Mouse (Mus musculus) left cerebral cortex, adult 11 months (tissue): ENCODE measurements around the gene Slc38a2.

ENCODE experiments used
- DNase-seq: peaks from one replicate; pipeline ENCODE4 v3.0.0; 2022; ENCODE audit warnings: low spot score

The Slc38a2 gene

DNA sequence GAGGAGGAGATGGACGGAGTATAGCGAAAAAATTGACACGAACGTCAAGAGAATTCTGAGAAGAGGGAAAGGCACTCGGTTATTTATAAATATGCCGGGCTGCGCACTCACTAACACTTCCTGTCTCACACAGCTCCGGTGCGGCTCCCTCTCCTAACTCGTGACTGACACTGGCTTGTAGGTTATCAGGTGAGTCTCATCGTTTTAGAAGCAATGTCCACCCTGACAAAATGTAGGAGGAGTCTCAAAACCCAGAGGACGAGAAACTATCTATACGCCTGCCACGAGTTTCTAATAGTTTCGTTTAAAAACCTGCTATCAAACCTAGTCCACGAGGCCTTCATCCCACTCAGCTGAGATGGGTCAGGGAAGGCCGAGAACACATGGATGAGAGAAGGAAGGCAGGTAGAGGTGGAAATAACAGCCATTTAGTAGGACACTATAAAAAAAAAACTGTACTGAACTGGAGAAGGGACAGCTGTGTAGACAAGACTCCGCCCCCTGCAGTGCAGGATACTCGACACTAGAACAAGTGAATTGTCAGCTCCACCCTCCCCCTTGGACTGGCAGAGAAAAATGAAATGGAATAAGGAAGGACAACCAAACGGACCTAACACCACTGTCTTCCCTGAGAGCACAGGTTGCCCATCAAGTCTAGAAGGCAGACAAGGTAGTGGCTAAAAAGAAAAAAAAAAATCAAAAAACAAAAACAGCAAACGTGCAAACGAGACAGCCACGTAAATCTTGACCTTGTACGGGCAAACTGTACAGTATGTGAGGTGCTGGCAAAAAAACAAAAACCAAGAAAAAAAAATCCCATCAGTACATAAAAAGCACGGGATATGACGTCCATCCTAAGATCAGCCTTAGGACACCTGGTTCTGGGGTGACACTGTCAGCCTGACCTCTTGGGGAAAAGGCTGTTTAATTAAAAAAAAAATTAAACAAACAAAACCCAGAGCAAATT is 3.8 kb downstream of the Slc38a2 start:
- no peak for DNase-seq

DNA sequence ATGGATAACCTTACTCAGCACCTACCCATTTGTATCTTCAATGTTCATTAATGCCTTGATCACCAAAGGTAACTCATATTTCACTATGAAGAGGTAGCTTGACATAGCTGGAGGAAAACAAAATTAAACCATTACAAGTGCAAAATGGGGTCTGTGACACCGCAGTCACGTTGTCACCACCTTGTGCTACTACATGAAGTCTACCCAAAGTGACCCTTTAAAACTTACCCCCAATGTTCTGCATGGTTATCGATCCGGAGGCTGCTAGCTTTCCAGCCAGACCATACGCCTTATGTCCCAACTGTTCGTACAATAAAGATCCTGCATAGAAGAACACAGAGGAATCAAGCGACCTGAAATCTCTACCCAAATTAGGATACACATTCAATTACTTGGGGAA is 4.5 kb downstream of the Slc38a2 start:
- DNase-seq: no peak

DNA sequence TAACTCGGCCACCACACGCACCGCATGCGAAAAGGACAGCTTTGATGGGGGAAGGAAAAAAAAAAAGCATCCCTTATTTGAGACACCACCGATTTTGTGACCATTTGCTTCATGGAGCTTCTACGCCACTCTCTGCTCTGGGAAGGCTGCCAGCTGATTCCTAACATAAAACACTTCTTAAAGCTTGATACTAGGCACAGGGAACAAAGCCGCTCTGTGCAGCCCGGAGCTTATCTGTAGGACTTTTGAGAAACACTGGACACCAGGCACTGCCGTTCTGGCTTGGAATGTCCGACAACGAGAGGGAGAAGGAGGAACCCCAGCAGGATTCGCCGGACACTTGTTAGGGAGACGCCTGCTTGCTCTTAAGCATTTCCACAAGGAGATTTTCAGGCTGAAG is 5.8 kb downstream of the Slc38a2 start:
- peak; percentile 50 for DNase-seq

DNA sequence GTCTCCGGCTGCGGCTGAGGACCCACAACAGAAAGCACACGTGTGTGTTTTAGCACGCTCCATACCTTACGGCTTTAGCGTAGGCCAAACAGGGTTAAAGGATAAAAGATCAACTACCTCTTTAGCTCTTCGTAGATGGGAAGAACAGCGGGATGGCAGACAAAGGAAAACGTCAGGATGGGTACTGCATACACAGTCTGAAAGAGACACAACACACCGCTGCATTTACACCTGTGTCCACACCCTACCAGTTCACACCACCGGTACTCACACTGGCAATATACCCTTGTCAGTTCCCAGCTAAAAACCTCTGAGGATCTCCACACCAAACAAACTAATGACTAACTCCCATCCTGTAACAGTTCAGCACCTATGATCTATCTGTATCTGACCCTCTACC is 7.1 kb downstream of the Slc38a2 start:
- no peak for DNase-seq

DNA sequence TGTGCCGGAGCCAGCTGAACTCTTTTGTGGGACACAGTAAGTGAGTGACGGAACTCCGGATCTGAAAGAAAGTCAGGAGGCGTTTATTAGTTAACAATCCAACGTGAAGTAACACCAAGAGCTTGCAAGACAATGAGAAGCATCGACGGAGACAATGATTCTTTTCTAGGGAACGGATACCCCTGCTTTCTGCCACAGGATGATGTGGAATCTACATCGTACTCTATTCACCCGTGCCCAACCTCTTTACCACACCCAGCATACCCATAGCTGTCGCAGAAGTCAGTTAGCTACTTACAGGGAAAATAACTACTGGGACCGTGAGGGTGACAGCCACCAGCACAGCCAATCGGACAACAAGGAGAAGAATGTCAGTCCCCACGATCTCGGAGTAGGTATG is 8.1 kb downstream of the Slc38a2 start:
- no peak for DNase-seq

DNA sequence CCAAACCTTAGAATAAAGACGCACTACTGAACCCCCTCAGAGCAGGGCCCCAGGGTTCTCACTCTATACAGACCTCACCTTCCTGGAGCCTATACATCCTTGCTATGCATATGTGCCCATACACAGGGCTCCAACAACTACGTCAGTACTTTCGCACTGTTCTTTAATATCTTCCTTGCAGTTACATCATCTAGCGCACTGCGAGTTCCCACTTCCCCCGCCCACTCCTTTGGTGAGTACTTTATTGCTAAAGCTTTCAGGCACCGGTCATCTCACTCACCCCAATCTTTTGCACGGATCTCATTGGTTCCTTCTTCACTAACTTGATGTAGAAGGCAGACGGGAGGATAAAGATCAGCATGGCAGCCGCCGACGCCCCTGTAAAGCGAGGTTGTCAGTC is 8.7 kb downstream of the Slc38a2 start:
- no peak for DNase-seq

DNA sequence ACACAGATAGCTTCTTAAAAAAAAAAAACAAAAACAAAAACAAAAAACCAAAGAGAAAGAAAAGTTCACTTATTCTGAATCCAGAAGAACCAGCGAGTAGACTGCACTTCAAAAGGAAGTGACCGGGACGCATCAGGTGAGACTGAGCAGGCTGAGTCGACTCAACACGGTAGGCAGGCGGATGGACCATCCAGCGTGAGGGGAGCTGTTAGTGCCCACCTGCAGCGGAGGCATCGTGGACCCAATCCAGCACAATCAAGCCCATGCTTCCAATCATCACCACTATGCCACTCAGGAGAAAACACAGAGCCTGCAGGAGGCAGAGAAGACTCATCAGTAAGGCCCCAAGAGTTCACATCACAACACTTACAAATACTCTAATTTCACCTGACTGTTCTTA is 9.6 kb downstream of the Slc38a2 start:
- DNase-seq: no peak

DNA sequence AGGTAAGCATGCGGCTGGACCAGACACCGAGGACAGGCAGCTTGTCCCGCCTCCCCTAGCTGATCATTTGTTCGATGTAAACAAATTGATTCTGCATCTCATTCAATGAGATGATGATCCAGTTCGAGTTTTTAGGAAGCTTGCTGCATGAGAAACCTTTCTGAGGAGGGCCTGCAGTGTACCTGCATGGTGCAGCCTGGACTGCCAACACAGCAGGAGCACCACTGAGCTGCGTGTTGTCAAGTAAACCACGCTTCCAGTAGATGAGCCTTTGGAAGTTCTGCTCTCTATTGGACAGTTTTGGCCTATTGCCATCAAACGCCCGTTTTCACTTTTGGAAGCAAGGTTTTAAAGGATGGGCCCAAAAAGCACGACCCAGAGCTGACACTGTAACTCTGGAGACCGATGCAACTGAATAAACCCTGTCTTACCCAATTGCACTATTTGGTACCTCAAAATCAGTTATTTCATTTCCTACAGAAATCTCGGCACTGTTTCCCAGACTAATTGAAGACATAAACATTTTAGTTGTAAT is 10.7 kb downstream of the Slc38a2 start:
- no peak for DNase-seq

DNA sequence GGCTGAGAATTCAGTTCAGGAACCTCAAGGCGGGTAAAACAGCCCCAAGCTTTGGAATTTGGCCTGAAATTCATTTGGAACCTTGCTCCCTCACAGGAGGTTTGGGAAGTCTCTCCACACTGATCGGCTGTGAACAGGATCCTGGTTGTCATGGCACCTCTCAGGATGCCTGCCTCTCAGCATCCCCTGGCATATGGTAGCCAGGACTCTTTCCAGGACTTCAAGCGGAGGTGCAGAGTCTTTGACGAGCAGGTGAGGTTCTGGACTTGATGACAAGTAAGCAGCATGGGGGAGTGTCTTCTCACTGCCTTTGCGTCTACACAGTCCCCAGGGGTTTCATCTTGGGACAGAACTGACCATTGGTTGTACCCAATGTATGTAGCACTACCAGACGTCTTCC is 11.5 kb downstream of the Slc38a2 start:
- no peak for DNase-seq

DNA sequence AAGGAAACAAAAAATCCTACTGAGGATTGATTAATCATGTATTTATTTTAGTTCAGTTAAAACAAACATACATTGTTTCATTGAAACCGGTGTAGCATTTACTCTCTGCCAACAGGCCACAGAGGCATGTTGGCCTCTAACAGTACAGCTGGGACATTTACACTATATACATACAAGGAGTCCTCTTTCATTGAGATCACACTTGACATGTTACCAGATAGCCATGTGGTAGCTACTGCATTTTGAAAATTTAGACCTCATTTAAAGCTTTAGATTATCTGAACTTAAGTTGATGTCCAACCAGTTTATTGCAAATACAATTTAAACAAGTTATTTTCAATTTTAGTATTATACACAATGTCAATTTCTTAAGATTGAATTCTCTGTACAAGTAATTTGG is 12.2 kb downstream of the Slc38a2 start:
- DNase-seq: no peak

DNA sequence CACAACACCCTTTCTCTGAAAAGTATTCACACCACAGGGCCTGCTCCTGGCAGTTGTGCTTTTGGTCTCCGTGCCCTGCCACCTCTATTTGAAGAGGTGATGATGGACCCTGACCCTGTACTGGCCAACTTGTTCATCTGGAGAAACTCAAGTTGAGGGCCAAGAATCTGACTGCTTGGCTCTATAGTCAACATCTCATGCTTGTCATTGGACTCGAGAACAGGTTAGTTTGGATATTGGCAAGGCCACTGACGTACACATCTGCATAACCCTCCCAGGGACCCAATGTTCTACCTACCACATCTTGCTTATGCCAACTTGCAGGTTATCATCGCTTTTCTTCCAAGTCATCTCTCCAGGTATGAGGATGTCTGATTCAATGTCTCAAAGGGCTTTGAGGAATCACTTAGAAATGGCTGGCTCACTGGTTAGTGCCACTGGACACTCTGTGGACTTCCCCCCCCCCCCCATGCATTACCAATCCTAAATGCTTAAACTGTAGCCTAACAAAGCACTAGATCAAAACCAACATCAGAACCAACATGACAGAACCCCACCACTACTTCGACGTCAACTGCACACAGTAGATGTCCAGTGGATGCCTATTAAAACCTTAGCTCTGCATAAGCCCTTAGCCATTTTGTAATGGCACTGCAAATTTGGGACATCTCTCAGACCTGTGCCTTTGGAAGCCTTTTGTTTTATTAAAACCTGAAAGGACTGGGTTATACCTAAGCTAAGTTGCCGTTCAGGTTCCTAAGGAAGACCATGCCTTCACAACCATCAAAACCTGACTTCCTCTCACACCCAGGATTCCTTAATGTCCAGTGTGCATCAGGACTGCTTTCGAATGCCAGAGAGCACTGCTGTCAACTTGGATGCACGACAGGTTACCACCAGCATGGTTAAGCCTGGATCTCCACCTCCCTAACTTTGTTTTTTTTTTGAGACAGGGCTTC is 13.1 kb downstream of the Slc38a2 start:
- no peak for DNase-seq

DNA sequence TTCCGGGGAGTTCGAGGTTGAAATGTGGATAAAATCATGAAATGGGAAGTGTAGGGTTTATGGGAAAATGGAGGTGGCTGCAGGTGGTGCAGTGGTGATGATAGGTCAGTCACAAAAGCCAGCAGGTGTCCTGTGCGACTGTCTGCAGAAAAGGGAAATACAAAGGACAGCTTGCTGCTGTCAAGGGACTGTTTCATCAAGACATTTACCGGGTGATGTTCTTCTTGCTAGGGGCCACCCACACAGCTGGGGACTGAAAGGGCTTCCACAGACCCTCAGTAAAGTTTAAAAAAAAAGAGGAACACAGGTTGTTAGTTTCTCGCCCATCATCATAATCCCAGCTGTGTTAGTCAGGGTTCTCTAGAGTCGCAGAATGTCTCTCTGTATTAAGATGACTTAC is 14.3 kb downstream of the Slc38a2 start:
- DNase-seq: no peak

DNA sequence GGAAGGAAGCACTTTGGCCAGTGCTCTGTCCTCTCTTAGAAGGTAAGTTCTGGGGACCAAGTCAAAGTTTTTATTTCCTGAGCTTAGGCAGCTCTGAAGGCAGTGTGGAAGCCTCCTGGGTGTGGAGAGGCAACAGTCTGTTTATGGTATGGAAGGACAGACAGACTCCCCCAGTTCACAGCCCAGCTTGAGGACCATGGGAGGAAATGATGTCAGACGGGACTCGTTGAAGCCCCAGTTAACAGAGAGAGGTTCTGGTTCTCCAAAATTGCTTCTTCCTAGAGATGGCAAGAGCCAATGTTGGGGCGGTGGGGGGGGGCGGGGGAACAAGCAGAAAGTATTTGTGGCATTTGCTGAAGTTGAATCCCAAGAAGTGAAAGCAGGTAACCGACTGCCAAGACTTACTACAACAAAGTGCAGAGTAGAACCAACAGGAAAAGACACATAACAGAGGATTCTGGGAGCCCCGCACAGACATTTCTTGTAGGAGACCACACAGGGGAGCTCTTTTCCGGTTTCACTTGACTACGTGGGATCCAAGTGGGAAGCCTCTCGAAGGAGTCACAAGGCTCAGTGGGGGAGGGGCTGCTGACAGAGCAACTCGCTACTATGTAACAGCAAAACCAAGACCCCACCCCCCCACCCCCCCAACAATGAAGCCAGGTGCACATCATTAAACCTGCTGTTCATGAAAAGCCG is 15.2 kb downstream of the Slc38a2 start:
- DNase-seq: no peak

DNA sequence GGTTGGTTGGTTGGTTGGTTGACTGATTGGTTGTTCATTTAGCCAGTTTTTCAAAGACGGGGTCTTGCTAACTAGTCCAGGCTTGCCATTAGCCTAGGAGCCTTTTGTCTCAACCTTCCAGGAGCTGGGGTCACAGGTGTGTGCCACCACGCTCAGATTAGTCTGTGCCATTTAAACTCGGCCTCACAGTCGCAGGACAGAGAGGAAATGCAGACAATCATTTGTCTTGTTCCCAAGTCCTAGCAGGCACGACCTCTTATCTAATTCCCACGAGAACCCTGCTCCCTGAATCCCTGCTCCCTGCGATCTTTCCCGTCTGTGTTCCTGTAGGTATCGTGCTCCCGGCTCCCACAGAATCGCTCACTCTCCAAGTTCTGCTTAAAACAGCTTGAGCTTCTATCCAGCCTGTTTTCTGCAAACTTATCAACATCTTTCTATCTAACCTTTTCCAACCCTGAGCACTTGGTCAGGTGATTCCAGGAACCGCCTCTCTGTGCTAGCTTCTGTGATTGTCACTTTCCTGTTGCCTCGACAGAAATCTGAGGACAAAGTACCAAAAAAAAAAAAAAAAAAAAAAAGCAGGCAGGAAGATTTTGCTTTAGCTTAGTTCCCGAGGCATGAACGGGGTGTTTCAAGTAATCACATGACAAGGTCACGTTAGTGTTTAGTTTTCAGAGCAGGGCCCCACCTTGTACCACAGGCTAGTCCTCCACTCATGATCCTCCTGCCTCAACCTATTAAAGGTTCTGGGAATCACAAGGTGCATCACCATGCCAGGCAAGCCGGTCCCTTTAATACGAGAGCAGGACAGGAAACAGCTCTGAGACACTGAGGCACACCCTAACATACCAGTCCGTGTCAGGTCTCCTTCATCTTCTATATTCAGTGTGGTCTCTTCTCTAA is 20.4 kb downstream of the Slc38a2 start:
- no peak for DNase-seq

DNA sequence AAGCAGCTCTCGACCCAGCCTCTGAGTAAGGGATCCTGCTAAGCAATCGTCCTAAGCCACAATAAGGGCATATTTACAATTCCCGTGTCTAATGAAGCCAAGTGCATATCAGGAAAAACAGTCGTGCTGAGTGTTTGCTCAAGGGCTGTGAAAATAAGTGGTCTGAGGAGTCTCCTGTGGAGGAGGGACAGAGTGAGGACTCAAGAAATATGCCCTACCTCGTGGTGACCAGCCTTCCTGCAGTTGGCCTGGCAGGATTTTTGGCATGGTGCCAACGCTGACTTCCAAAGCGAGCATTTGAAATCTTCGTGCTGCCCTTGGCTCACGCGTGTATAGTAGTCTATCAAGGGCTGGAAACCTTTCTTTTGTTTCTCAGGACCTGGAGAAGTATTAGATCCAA is 23.0 kb downstream of the Slc38a2 start:
- no peak for DNase-seq

DNA sequence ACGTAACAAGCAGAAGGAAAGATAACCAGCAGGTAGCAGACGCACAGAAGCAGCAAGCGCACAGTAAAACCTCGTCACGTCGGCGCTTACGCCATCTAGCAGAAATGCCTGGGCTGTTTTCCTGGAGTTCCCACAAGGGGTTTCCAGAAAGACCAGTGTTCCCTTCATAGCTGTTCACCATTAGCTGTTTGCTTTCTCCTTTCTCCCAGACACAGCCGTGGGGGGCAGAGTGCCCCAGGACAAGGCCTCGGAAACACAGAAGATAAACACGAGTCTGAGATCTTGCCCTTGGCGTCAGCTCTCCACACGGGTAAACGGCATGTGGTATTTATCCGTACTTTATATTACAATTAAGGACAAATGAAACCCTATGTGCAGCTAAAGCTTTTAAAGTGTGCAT is 23.8 kb downstream of the Slc38a2 start:
- no peak for DNase-seq

DNA sequence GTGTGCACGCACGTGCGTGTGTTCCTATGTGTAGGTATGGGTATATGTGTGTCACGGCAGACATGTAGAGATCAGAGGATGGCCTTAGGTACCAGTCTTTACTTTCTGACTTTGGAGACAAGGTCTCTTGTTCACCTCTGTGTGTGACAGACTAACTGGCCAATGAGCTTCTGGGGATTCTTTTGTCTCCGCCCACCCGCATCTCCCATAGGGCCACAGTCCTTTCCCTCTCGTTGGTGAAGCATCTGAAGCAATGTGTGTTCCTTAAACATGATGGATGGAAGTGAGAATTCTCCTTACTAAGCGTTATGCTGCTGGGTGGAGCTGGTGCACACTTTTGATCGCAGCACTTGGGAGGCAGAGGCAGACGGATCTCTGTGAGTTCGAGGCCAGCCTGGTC is 24.5 kb downstream of the Slc38a2 start:
- DNase-seq: no peak

DNA sequence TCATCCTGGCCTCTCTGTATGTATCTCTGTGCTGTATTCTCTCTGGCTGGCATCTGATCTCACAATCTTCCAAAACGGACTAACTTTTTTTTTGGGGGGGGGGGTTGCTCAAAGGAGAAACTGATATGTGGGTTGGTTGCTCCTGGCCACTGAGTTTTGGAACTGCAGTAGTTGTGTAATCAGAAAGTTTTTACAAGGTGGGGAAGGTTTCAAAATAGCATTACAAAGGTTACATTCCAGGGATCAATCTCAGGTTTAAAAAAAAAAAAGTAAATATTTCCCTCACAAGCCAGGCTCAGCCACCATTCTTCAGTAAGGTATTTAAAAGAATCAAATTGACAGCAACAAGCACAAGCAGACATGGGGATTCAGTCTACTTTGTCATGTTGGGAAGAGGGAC is 25.4 kb downstream of the Slc38a2 start:
- no peak for DNase-seq

DNA sequence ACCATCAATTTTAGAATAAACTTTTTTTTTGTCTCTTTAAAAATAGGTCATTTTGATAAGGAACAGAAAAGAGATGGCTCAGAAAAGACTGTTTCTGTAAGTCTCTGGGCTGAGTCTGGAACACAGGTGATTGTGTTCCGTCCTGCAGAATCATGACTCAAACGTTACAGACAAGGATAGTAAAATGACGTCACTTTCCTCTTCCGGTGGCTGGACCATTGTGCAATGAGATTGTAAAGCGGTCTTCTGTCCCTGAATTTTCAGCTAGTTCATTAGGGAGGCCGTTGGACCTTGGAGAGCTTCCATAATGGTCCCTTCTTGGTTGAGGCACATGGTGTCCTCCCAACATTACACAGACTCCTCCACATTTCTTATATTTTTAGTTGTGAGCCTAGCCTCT is 29.8 kb downstream of the Slc38a2 start:
- no peak for DNase-seq

DNA sequence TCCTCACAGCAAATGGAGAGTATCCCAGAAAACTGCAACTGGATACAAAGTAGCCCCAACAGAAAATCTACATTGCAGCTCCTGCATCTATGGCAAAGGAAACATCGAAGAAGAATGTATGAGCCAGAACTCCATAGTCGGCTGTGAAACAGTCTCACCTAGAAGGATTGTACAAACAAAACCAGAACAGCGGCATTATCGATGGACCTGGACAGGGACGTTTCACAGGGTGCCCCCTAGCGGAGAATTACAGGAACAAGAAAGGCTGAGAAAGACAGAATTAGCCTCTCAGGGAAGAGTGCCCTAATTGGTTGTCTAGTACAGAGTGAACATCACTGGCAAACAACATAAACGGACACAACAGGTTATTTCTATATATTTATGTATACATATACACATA is 32.9 kb downstream of the Slc38a2 start:
- DNase-seq: no peak

DNA sequence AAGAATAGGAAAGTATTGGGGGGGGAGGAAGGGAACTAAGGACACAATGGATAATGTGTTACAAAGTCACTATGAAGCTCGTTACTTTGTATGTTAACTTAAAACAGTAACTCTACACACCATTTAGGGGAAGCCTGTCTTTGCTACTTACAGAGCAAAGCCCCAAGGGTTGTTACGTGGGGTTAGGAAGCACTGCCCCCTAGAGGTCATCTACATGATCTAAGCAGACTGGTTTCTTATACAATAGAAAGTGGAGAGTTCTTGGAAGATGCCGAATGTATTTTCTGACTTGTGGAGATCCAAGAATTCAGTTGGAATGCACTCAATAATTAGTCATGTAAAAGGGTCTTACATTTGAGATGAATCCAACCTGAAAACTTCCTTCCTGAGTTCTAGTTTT is 33.6 kb downstream of the Slc38a2 start:
- DNase-seq: peak; percentile 71
